Mouse (Mus musculus) cerebellum, adult 11-12 months (tissue): Measurements from ENCODE around the gene Fyttd1.
"Not testable (repeated sequence)": the region's sequence is repeated elsewhere in the genome, so short reads cannot be mapped to it uniquely, and the experiment has no call there.

Experiments used
- DNase-seq: peaks from one replicate; pipeline ENCODE4 v3.0.0; 2022

Gene Fyttd1

GRCm38 (mm10) chr16:32878972-32879926, 1.9 kb downstream of the Fyttd1 start:
- DNase-seq: no peak

GRCm38 (mm10) chr16:32881538-32881937, 4.2 kb downstream of the Fyttd1 start:
- no peak for DNase-seq

GRCm38 (mm10) chr16:32887996-32888395, 10.7 kb downstream of the Fyttd1 start:
- no peak for DNase-seq

GRCm38 (mm10) chr16:32889881-32890280, 12.6 kb downstream of the Fyttd1 start:
- DNase-seq: no peak

- no peak for DNase-seq
These were observed 18.8 kb downstream of the Fyttd1 start for GRCm38 (mm10) chr16:32896126-32896525.

- no peak for DNase-seq
These were observed 24.2 kb downstream of the Fyttd1 start for GRCm38 (mm10) chr16:32901360-32902050.

GRCm38 (mm10) chr16:32902051-32902428, 24.7 kb downstream of the Fyttd1 start:
- DNase-seq: no peak

- no peak for DNase-seq
These were observed 28.9 kb downstream of the Fyttd1 start for GRCm38 (mm10) chr16:32906186-32906585.

GRCm38 (mm10) chr16:32906727-32907126, 29.4 kb downstream of the Fyttd1 start:
- no peak for DNase-seq

- DNase-seq: no peak
These were observed 35.9 kb downstream of the Fyttd1 start for GRCm38 (mm10) chr16:32913212-32913611.

- DNase-seq: peak; percentile 94
These were observed 36.9 kb downstream of the Fyttd1 start, which contains the start of gene Lrch3 for GRCm38 (mm10) chr16:32913937-32914881. Gene Lrch3 (plus strand): TSS chr16:32914100.

GRCm38 (mm10) chr16:32915292-32916068, 38.2 kb downstream of the Fyttd1 start:
- DNase-seq: no peak

GRCm38 (mm10) chr16:32926629-32927028, 49.3 kb downstream of the Fyttd1 start:
- not testable (repeated sequence) for DNase-seq

GRCm38 (mm10) chr16:32927044-32927443, 49.7 kb downstream of the Fyttd1 start:
- DNase-seq: no peak

- no peak for DNase-seq
These were observed 52.6 kb downstream of the Fyttd1 start for GRCm38 (mm10) chr16:32929918-32930317.

GRCm38 (mm10) chr16:32934470-32934869, 57.2 kb downstream of the Fyttd1 start:
- DNase-seq: no peak

GRCm38 (mm10) chr16:32935088-32935487, 57.8 kb downstream of the Fyttd1 start:
- no peak for DNase-seq

- DNase-seq: no peak
These were observed 60.1 kb downstream of the Fyttd1 start for GRCm38 (mm10) chr16:32937358-32937757.

GRCm38 (mm10) chr16:32939301-32939700, 62.0 kb downstream of the Fyttd1 start:
- peak; percentile 77 for DNase-seq

- DNase-seq: not testable (repeated sequence)
These were observed 62.4 kb downstream of the Fyttd1 start for GRCm38 (mm10) chr16:32939716-32940115.

GRCm38 (mm10) chr16:32941226-32941625, 63.9 kb downstream of the Fyttd1 start:
- not testable (repeated sequence) for DNase-seq

GRCm38 (mm10) chr16:32942694-32943093, 65.4 kb downstream of the Fyttd1 start:
- DNase-seq: no peak
